Mouse (Mus musculus) heart, adult 2 months (tissue): ENCODE data around the gene Sidt2. TPM values are rescaled to one million over a fixed set of nuclear protein-coding genes. Genes with fewer than 3 reads are reported as not detected.

Experiments
- DNase-seq, 2 experiments: peaks; one replicate each; pipeline ENCODE4 v3.0.0; 2021
- H3K27ac ChIP-seq: fragments of 200-600 bp; 2 replicates; pipeline ENCODE4 v1.8.1; 2022
- H3K27me3 ChIP-seq: fragments of 200-500 bp; 2 replicates; pipeline ENCODE4 v1.6.1; 2012; ENCODE audit warnings: mild to moderate bottlenecking, low read length, inconsistent platforms, mixed read lengths; ENCODE audit not compliant: control insufficient read depth, insufficient read depth
- H3K36me3 ChIP-seq: fragments of 200-500 bp; 2 replicates; pipeline ENCODE4 v1.6.1; 2012; ENCODE audit warnings: low read length, inconsistent platforms; ENCODE audit not compliant: control insufficient read depth, insufficient read depth
- H3K4me1 ChIP-seq: fragments of 200-500 bp; 2 replicates; pipeline ENCODE4 v1.6.1; 2011; ENCODE audit warnings: low read length; ENCODE audit not compliant: control insufficient read depth, insufficient read depth
- H3K4me3 ChIP-seq: fragments of 200-600 bp; 2 replicates; pipeline ENCODE4 v1.8.1; 2022
- H3K79me2 ChIP-seq: fragments of 200-500 bp; replicated peaks from 2 replicates; pipeline ENCODE4 v1.6.1; 2012; ENCODE audit warnings: mild to moderate bottlenecking, inconsistent platforms, low read length, moderate library complexity, mixed read lengths; ENCODE audit not compliant: control insufficient read depth, insufficient read depth
- H3K9ac ChIP-seq: fragments of 200-500 bp; 2 replicates; pipeline ENCODE4 v1.6.1; 2012; ENCODE audit warnings: low read depth, mild to moderate bottlenecking, control low read depth, inconsistent platforms, low read length, mixed read lengths
- CTCF ChIP-seq: fragments of 200-600 bp; IDR thresholded peaks from 2 replicates; pipeline ENCODE4 v1.8.1; 2022; ENCODE audit warnings: antibody characterized with exemption, mild to moderate bottlenecking, moderate library complexity
- EP300 ChIP-seq: fragments of 200-500 bp; IDR thresholded peaks from 2 replicates; pipeline ENCODE4 v1.6.1; 2011; ENCODE audit warnings: low read depth, low read length, control low read depth; ENCODE audit not compliant: insufficient read depth
- POLR2A ChIP-seq: fragments of 200-500 bp; IDR thresholded peaks from 2 replicates; pipeline ENCODE4 v1.6.1; 2011; ENCODE audit warnings: mild to moderate bottlenecking, low read depth, low read length, control low read depth; ENCODE audit not compliant: insufficient read depth
- WGBS: fragments of 180-500 bp; shearing (Covaris S2); methylation state at CpG from one replicate; pipeline ENCODE4 v1.1.7; 2018; 5-methylcytosine and 5-hydroxymethylcytosine counted together
- intact Hi-C: fragments of 180-260 bp; cut with DNase I; formaldehyde crosslinking; loops from one replicate; pipeline ENCODE4 v1.15.1; 2025
- polyA plus RNA-seq: library from polyadenylated mRNA; depleted of rRNA; stranded (reverse); fragments of >200 nt; gene quantifications from 2 replicates; pipeline ENCODE4 v1.2.3, GENCODE M21; 2012
- total RNA-seq, 2 experiments: library from RNA; stranded (reverse); gene quantifications; 2 replicates each; pipeline ENCODE4 v1.2.3; 2021

Sidt2 gene
- total and polyA plus RNA-seq, 3 experiments: 71.6 to 216 (median 81.7) TPM

- peaks cover 2% of the 10 kb centered on the region for H3K36me3 ChIP-seq
These were observed 39.4 kb downstream of the Sidt2 start for GRCm38 (mm10) chr9:45915659-45916058.

GRCm38 (mm10) chr9:45911673-45912072, 43.4 kb downstream of the Sidt2 start:
- intact Hi-C loops: loop anchor here (1.0 kb wide), 1 partner anchor 26 kb away; no protein-coding TSS in a partner anchor
- Histone ChIP-seq H3K4me1 (peaks cover 3% of the 10 kb centered on the region), H3K27ac (no peak overlapping the region), H3K27me3 (no peaks in the 10 kb centered on the region), H3K36me3 (peaks cover 2% of the 10 kb centered on the region), H3K4me3 (no peak overlapping the region), H3K9ac (no peak overlapping the region), H3K79me2 (peaks cover 5% of the 10 kb centered on the region)
- 59% methylated on average over 1 of the region's 1 CpGs for WGBS
- TF ChIP-seq CTCF: peak; percentile 86
- TF ChIP-seq POLR2A: no peak
- 0 out of 2 replicates have a peak, but pooled peaks have one; percentile 11 for TF ChIP-seq EP300
- DNase-seq: peak; percentile 48 to 72

More at GRCm38 (mm10) chr9:45915659-45916058, 39.4 kb downstream of the Sidt2 start:
- Histone ChIP-seq H3K27me3 (no peaks in the 10 kb centered on the region), H3K4me1 (peaks cover 6% of the 10 kb centered on the region), H3K27ac (no peak overlapping the region), H3K4me3 (no peak overlapping the region), H3K79me2 (no peaks in the 10 kb centered on the region), H3K9ac (no peak overlapping the region)
- no peak for DNase-seq
- WGBS: 93% methylated on average over 2 of the region's 2 CpGs
- intact Hi-C loops: no loop called here
- TF ChIP-seq CTCF (no peak), EP300 (no peak), POLR2A (no peak)

GRCm38 (mm10) chr9:45910995-45911394, 44.1 kb downstream of the Sidt2 start:
- 77% methylated on average over 3 of the region's 3 CpGs for WGBS
- intact Hi-C loops: loop anchor here (1.0 kb wide), 1 partner anchor 26 kb away; no protein-coding TSS in a partner anchor
- no peak for TF ChIP-seq CTCF
- no peak for TF ChIP-seq POLR2A
- no peak for TF ChIP-seq EP300
- Histone ChIP-seq H3K4me3 (no peak overlapping the region), H3K9ac (no peak overlapping the region), H3K79me2 (peaks cover 5% of the 10 kb centered on the region), H3K27me3 (no peaks in the 10 kb centered on the region), H3K36me3 (peaks cover 2% of the 10 kb centered on the region), H3K27ac (no peak overlapping the region), H3K4me1 (peaks cover 3% of the 10 kb centered on the region)
- no peak for DNase-seq

GRCm38 (mm10) chr9:45907078-45907428, 48.0 kb downstream of the Sidt2 start:
- intact Hi-C loops: loop anchor here (1.0 to 5.0 kb wide), 3 partner anchors 48 to 375 kb away; partner anchors contain the start of genes Bud13 and Sidt2
- H3K27me3 ChIP-seq: no peaks in the 10 kb centered on the region
- H3K4me3 ChIP-seq: peak overlapping the region; percentile 83
- WGBS: under 1% methylated on average over 19 of the region's 19 CpGs
- peaks cover 2% of the 10 kb centered on the region for H3K36me3 ChIP-seq
- peaks cover 3% of the 10 kb centered on the region for H3K4me1 ChIP-seq
- peak overlapping the region; percentile 95 for H3K9ac ChIP-seq
- no peak for DNase-seq
- TF ChIP-seq POLR2A (no peak), CTCF (no peak), EP300 (no peak)
- peaks cover 6% of the 10 kb centered on the region for H3K79me2 ChIP-seq
- H3K27ac ChIP-seq: peak overlapping the region; percentile 100

- under 1% methylated on average over 73 of the region's 80 CpGs for WGBS
- H3K36me3 ChIP-seq: peaks cover 2% of the 10 kb centered on the region
- DNase-seq: peak; percentile 94 to 96
- H3K79me2 ChIP-seq: peaks cover 6% of the 10 kb centered on the region
- H3K4me3 ChIP-seq: peak within 1 kb of the TSS; percentile 83
- H3K4me1 ChIP-seq: peaks cover 3% of the 10 kb centered on the region
- peak within 1 kb of the TSS; percentile 100 for H3K27ac ChIP-seq
- TF ChIP-seq POLR2A (peak; percentile 86), EP300 (0 out of 2 replicates have a peak, but pooled peaks have one; percentile 38), CTCF (peak; percentile 93)
- no peaks in the 10 kb centered on the region for H3K27me3 ChIP-seq
- intact Hi-C loops: loop anchor here (1.0 to 5.0 kb wide), 3 partner anchors 49 to 376 kb away; partner anchors contain the start of genes Bud13 and Sidt2
- H3K9ac ChIP-seq: peak within 1 kb of the TSS; percentile 95
These were observed 48.5 kb downstream of the Sidt2 start, which contains the start of the genes Pcsk7 and Rnf214 for GRCm38 (mm10) chr9:45906355-45907077. TSS of gene Pcsk7 (plus strand) at chr9:45906497. TSS of gene Rnf214 (minus strand) at chr9:45906911.
